Mouse (Mus musculus) liver, embryonic 12.5 days (tissue): ENCODE results near the gene Adam11. TPM values are rescaled to one million over a fixed set of nuclear protein-coding genes. Genes with fewer than 3 reads are reported as not detected.
A peak's percentile ranks its signal among the peaks of the same experiment; 100 is the strongest.
"Not testable (repeated sequence)": the region's sequence is repeated elsewhere in the genome, so short reads cannot be mapped to it uniquely, and the experiment has no call there.

Experiments
- ATAC-seq: fragments of 200-750 bp; cut with Nextera tagmentation; 2 replicates; pipeline ENCODE4 v1.8.0; 2017; ENCODE audit warnings: moderate number of reproducible peaks, mild to moderate bottlenecking, moderate library complexity
- H3K27ac ChIP-seq: fragments of 300-500 bp; sonication (generic); 2 replicates; pipeline ENCODE4 v1.5.1; 2016; ENCODE audit warnings: mild to moderate bottlenecking
- H3K27me3 ChIP-seq: fragments of 300-500 bp; sonication (generic); replicated peaks from 2 replicates; pipeline ENCODE4 v1.6.1; 2016; ENCODE audit warnings: mild to moderate bottlenecking, moderate library complexity
- H3K36me3 ChIP-seq: fragments of 300-500 bp; sonication (generic); 2 replicates; pipeline ENCODE4 v1.6.1; 2016; ENCODE audit warnings: mild to moderate bottlenecking, moderate library complexity
- H3K4me1 ChIP-seq: fragments of 300-500 bp; sonication (generic); 2 replicates; pipeline ENCODE4 v1.6.1; 2016
- H3K4me2 ChIP-seq: fragments of 300-500 bp; sonication (generic); 2 replicates; pipeline ENCODE4 v1.6.1; 2016; ENCODE audit warnings: mild to moderate bottlenecking, moderate library complexity
- H3K4me3 ChIP-seq: fragments of 300-500 bp; sonication (generic); 2 replicates; pipeline ENCODE4 v1.5.1; 2016; ENCODE audit warnings: mild to moderate bottlenecking, moderate library complexity
- H3K9ac ChIP-seq: fragments of 300-500 bp; sonication (generic); 2 replicates; pipeline ENCODE4 v1.6.1; 2016; ENCODE audit warnings: mild to moderate bottlenecking, moderate library complexity
- H3K9me3 ChIP-seq: fragments of 300-500 bp; sonication (generic); replicated peaks from 2 replicates; pipeline ENCODE4 v1.6.1; 2016; ENCODE audit warnings: mild to moderate bottlenecking, moderate library complexity
- WGBS: fragments of 180-500 bp; shearing (Covaris S2); methylation state at CpG from one replicate; pipeline ENCODE4 v1.1.7; 2016; ENCODE audit not compliant: insufficient replicate concordance; 5-methylcytosine and 5-hydroxymethylcytosine counted together
- polyA plus RNA-seq: library from polyadenylated mRNA; unstranded; fragments of >200 nt; fragmentation: Nextera tagmentation; extraction: Ambion mirVana; gene quantifications from 2 replicates; pipeline ENCODE4 v1.2.1, GENCODE M21; 2016

Adam11 gene
- polyA plus RNA-seq = 0.48 and 0.71 TPM in 2 replicates

GRCm38 (mm10) chr11:102761309-102762210 lies at the start of gene Adam11:
TSS of gene Adam11 (plus strand) at chr11:102761439.
- Histone ChIP-seq H3K27me3 (peaks cover 84% of the 10 kb centered on the region), H3K4me1 (peaks cover 9% of the 10 kb centered on the region), H3K9ac (no peak within 1 kb of the TSS), H3K4me2 (peak within 1 kb of the TSS; percentile 79), H3K4me3 (peak within 1 kb of the TSS; percentile 52), H3K27ac (no peak within 1 kb of the TSS), H3K9me3 (no peaks in the 10 kb centered on the region), H3K36me3 (no peaks in the 10 kb centered on the region)
- WGBS = 1% methylated on average over 39 of the region's 76 CpGs
- ATAC-seq = no peak

- Histone ChIP-seq H3K9me3 (no peaks in the 10 kb centered on the region), H3K27ac (no peak overlapping the region), H3K4me1 (no peaks in the 10 kb centered on the region), H3K27me3 (peaks cover 12% of the 10 kb centered on the region; the same call in 1 of the 2 replicates), H3K4me2 (no peak overlapping the region), H3K4me3 (no peak overlapping the region), H3K36me3 (no peaks in the 10 kb centered on the region), H3K9ac (no peak overlapping the region)
- ATAC-seq = no peak
- WGBS = 68% methylated on average over 4 of the region's 4 CpGs
These were observed 48.8 kb upstream of the Adam11 start for GRCm38 (mm10) chr11:102712411-102712810.

GRCm38 (mm10) chr11:102714578-102714977 lies 46.7 kb upstream of the Adam11 start:
- H3K27ac ChIP-seq, H3K36me3 ChIP-seq, H3K4me1 ChIP-seq, H3K4me2 ChIP-seq, H3K4me3 ChIP-seq, ATAC-seq, H3K9ac ChIP-seq, H3K9me3 ChIP-seq, H3K27me3 ChIP-seq: not testable (repeated sequence)
- 73% methylated on average over 2 of the region's 2 CpGs for WGBS

- no peaks in the 10 kb centered on the region for H3K4me1 ChIP-seq
- H3K9ac ChIP-seq = no peak overlapping the region
- ATAC-seq = no peak
- no peak overlapping the region for H3K4me3 ChIP-seq
- no peak overlapping the region for H3K27ac ChIP-seq
- H3K9me3 ChIP-seq = no peaks in the 10 kb centered on the region
- H3K36me3 ChIP-seq = no peaks in the 10 kb centered on the region
- H3K27me3 ChIP-seq = peaks cover 4% of the 10 kb centered on the region; the same call in 1 of the 2 replicates
- H3K4me2 ChIP-seq = no peak overlapping the region
- WGBS = 65% methylated on average over 7 of the region's 7 CpGs
These were observed 45.1 kb upstream of the Adam11 start for GRCm38 (mm10) chr11:102716135-102716534.

- 0 out of 2 replicates have a peak, but pooled peaks cover 3% of the 10 kb centered on the region for H3K4me1 ChIP-seq
- peaks cover 4% of the 10 kb centered on the region; the same call in 1 of the 2 replicates for H3K27me3 ChIP-seq
- 27% methylated on average over 3 of the region's 3 CpGs for WGBS
- no peak overlapping the region for H3K4me2 ChIP-seq
- no peak overlapping the region for H3K9ac ChIP-seq
- no peaks in the 10 kb centered on the region for H3K36me3 ChIP-seq
- H3K9me3 ChIP-seq = no peaks in the 10 kb centered on the region
- no peak overlapping the region for H3K4me3 ChIP-seq
- ATAC-seq = no peak
- no peak overlapping the region for H3K27ac ChIP-seq
These were observed 35.7 kb upstream of the Adam11 start for GRCm38 (mm10) chr11:102725574-102725973.

GRCm38 (mm10) chr11:102728614-102729013 lies 32.6 kb upstream of the Adam11 start:
- H3K4me1 ChIP-seq = 0 out of 2 replicates have a peak, but pooled peaks cover 1% of the 10 kb centered on the region
- H3K27me3 ChIP-seq = peaks cover 4% of the 10 kb centered on the region; the same call in 1 of the 2 replicates
- H3K4me3 ChIP-seq = no peak overlapping the region
- no peak for ATAC-seq
- H3K27ac ChIP-seq = no peak overlapping the region
- H3K9ac ChIP-seq = no peak overlapping the region
- no peak overlapping the region for H3K4me2 ChIP-seq
- WGBS = 25% methylated on average over 7 of the region's 7 CpGs
- no peaks in the 10 kb centered on the region for H3K9me3 ChIP-seq
- no peaks in the 10 kb centered on the region for H3K36me3 ChIP-seq

GRCm38 (mm10) chr11:102729835-102730234 lies 31.4 kb upstream of the Adam11 start:
- WGBS = 56% methylated on average over 3 of the region's 3 CpGs
- ATAC-seq = no peak
- Histone ChIP-seq H3K27me3 (peaks cover 6% of the 10 kb centered on the region; the same call in 1 of the 2 replicates), H3K4me2 (no peak overlapping the region), H3K9me3 (no peaks in the 10 kb centered on the region), H3K9ac (no peak overlapping the region), H3K4me1 (no peaks in the 10 kb centered on the region), H3K27ac (no peak overlapping the region), H3K36me3 (no peaks in the 10 kb centered on the region), H3K4me3 (no peak overlapping the region)

GRCm38 (mm10) chr11:102731366-102731765 lies 29.9 kb upstream of the Adam11 start:
- no peak overlapping the region for H3K9ac ChIP-seq
- no peaks in the 10 kb centered on the region for H3K36me3 ChIP-seq
- no peak for ATAC-seq
- WGBS = 53% methylated on average over 6 of the region's 6 CpGs
- no peak overlapping the region for H3K4me3 ChIP-seq
- no peaks in the 10 kb centered on the region for H3K4me1 ChIP-seq
- H3K9me3 ChIP-seq = no peaks in the 10 kb centered on the region
- H3K4me2 ChIP-seq = no peak overlapping the region
- 0 out of 2 replicates have a peak, but pooled peaks cover 3% of the 10 kb centered on the region for H3K27me3 ChIP-seq
- H3K27ac ChIP-seq = no peak overlapping the region

- 59% methylated on average over 5 of the region's 5 CpGs for WGBS
- Histone ChIP-seq H3K27ac (no peak overlapping the region), H3K4me3 (no peak overlapping the region), H3K27me3 (peaks cover 11% of the 10 kb centered on the region), H3K4me2 (no peak overlapping the region), H3K9ac (no peak overlapping the region), H3K36me3 (no peaks in the 10 kb centered on the region), H3K9me3 (no peaks in the 10 kb centered on the region), H3K4me1 (no peaks in the 10 kb centered on the region)
- ATAC-seq = no peak
These were observed 28.1 kb upstream of the Adam11 start for GRCm38 (mm10) chr11:102733146-102733545.

GRCm38 (mm10) chr11:102734961-102735360 lies 26.3 kb upstream of the Adam11 start:
- H3K4me1 ChIP-seq = peaks cover 9% of the 10 kb centered on the region; the same call in 1 of the 2 replicates
- H3K9me3 ChIP-seq = no peaks in the 10 kb centered on the region
- no peak overlapping the region for H3K27ac ChIP-seq
- H3K4me3 ChIP-seq = no peak overlapping the region
- 72% methylated on average over 6 of the region's 6 CpGs for WGBS
- H3K9ac ChIP-seq = no peak overlapping the region
- H3K27me3 ChIP-seq = peaks cover 29% of the 10 kb centered on the region
- H3K36me3 ChIP-seq = no peaks in the 10 kb centered on the region
- no peak for ATAC-seq
- H3K4me2 ChIP-seq = no peak overlapping the region

- H3K27ac ChIP-seq = no peak overlapping the region
- WGBS = 62% methylated on average over 3 of the region's 3 CpGs
- H3K36me3 ChIP-seq = no peaks in the 10 kb centered on the region
- no peak overlapping the region for H3K4me2 ChIP-seq
- no peak for ATAC-seq
- peaks cover 17% of the 10 kb centered on the region for H3K4me1 ChIP-seq
- H3K9ac ChIP-seq = no peak overlapping the region
- H3K27me3 ChIP-seq = peaks cover 51% of the 10 kb centered on the region
- no peak overlapping the region for H3K4me3 ChIP-seq
- H3K9me3 ChIP-seq = no peaks in the 10 kb centered on the region
These were observed 23.2 kb upstream of the Adam11 start for GRCm38 (mm10) chr11:102738046-102738445.

- Histone ChIP-seq H3K4me1 (peaks cover 17% of the 10 kb centered on the region), H3K4me2 (peak overlapping the region; percentile 47), H3K27me3 (peaks cover 53% of the 10 kb centered on the region), H3K27ac (no peak overlapping the region), H3K9ac (no peak overlapping the region), H3K9me3 (no peaks in the 10 kb centered on the region), H3K36me3 (no peaks in the 10 kb centered on the region), H3K4me3 (0 out of 2 replicates have a peak overlapping the region, but pooled peaks have one; percentile 2)
- no peak for ATAC-seq
- 8% methylated on average over 20 of the region's 20 CpGs for WGBS
These were observed 21.8 kb upstream of the Adam11 start for GRCm38 (mm10) chr11:102739278-102739966.
